In the genomic region with DNA sequence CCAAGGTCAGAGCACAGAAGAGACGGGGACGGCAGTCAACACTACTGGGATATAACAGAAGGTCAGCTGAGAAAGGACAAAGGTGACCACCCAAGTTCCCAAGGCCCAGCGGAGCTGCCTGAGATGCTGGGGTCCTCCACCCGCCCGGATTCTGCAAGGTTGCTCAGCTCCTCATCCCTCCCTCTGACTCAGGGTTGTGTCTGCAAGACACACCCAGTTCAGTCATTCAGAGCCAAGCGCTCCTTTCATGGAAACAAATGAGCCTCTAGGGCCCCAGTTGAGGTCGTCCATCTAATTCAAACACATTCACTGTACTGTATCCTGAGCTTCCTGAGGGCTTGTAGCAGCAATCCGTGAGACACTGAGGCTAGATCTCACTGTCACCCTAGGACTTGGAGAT, we compare ENCODE assay signal across 14 mouse cellular contexts. TPM values are rescaled to one million over a fixed set of nuclear protein-coding genes. Genes with fewer than 3 reads are reported as not detected.
DNase-seq lines count a peak whose midpoint lies in the region; ATAC-seq lines count a peak whose summit lies in the region.
"Had no signal": no experiment of that assay in that cellular context is flagged by ENCODE, and none has a peak within 500 bp of the region (broad histone marks: within the 10 kb centered on the region; RNA-seq: fewer than 3 reads in every experiment).

No protein-coding gene starts in this region.

- DNase-seq in heart, adult 11 months: peak; percentile 91
- no peak for DNase-seq in heart, adult 8-10 months (ENCODE audit: low spot score)
- DNase-seq in midbrain, embryonic 10.5 days (ENCODE audit: low spot score): no peak
- DNase-seq in midbrain, embryonic 11.5 days (ENCODE audit: low spot score, missing footprints): no peak
- DNase-seq in thymus, postnatal 4 days: no peak
- no peak for DNase-seq in spleen, postnatal 36 days (ENCODE audit: low spot score in 2 of 2)
- DNase-seq: cerebellum, postnatal 14 days; right cerebral cortex, adult 18-20 months had no signal

- H3K4me3 ChIP-seq in midbrain, embryonic 10.5 days: no peak overlapping the region
- no peak overlapping the region for H3K4me3 ChIP-seq in midbrain, embryonic 11.5 days (ENCODE audit: low read depth, low read length)
- no peak overlapping the region for H3K4me3 ChIP-seq in limb, embryonic 15.5 days
- H3K4me3 ChIP-seq in midbrain, embryonic 13.5 days (replicated peaks): no peak overlapping the region

- peaks cover 4% of the 10 kb centered on the region; the same call in 1 of the 2 replicates for H3K9me3 ChIP-seq in midbrain, embryonic 10.5 days (replicated peaks)
- no peaks in the 10 kb centered on the region for H3K9me3 ChIP-seq in midbrain, embryonic 11.5 days (ENCODE audit: control insufficient read depth, low read length)
- H3K9me3 ChIP-seq in limb, embryonic 15.5 days: no peaks in the 10 kb centered on the region
- peaks cover 3% of the 10 kb centered on the region; the same call in 1 of the 2 replicates for H3K9me3 ChIP-seq in midbrain, embryonic 13.5 days

- no peak overlapping the region for H3K9ac ChIP-seq in midbrain, embryonic 11.5 days (ENCODE audit: low read length)
- no peak overlapping the region for H3K9ac ChIP-seq in limb, embryonic 15.5 days
- H3K9ac ChIP-seq in midbrain, embryonic 13.5 days (replicated peaks): no peak overlapping the region

- no peak overlapping the region for H3K4me2 ChIP-seq in midbrain, embryonic 11.5 days
- no peak overlapping the region for H3K4me2 ChIP-seq in limb, embryonic 15.5 days
- H3K4me2 ChIP-seq in midbrain, embryonic 13.5 days (replicated peaks): no peak overlapping the region

- WGBS in midbrain, embryonic 10.5 days: 64% methylated on average over 8 of the region's 8 CpGs
- 68% methylated on average over 8 of the region's 8 CpGs for WGBS in midbrain, embryonic 11.5 days
- 58% methylated on average over 8 of the region's 8 CpGs for WGBS in limb, embryonic 15.5 days
- 67% methylated on average over 8 of the region's 8 CpGs for WGBS in midbrain, embryonic 13.5 days

- no peak for ATAC-seq in midbrain, embryonic 11.5 days (ENCODE audit: low FRiP score)
- 0 out of 2 replicates have a peak, but pooled peaks have one; percentile 9 for ATAC-seq in limb, embryonic 15.5 days (ENCODE audit: insufficient number of reproducible peaks, low FRiP score, low TSS enrichment, low read depth)
- ATAC-seq in midbrain, embryonic 13.5 days: no peak
- ATAC-seq: hindbrain, postnatal 0 days had no signal

- peaks cover 52% of the 10 kb centered on the region for H3K4me1 ChIP-seq in midbrain, embryonic 10.5 days
- H3K4me1 ChIP-seq in midbrain, embryonic 11.5 days (ENCODE audit: control insufficient read depth, insufficient read depth, low read length): peaks cover 9% of the 10 kb centered on the region
- peaks cover 26% of the 10 kb centered on the region for H3K4me1 ChIP-seq in limb, embryonic 15.5 days
- peaks cover 12% of the 10 kb centered on the region for H3K4me1 ChIP-seq in midbrain, embryonic 13.5 days (replicated peaks)

- no peaks in the 10 kb centered on the region for H3K27me3 ChIP-seq in midbrain, embryonic 10.5 days (ENCODE audit: low read depth, poor library complexity, severe bottlenecking)
- H3K27me3 ChIP-seq in midbrain, embryonic 11.5 days (ENCODE audit: control insufficient read depth, insufficient read depth, low read length): no peaks in the 10 kb centered on the region
- no peaks in the 10 kb centered on the region for H3K27me3 ChIP-seq in limb, embryonic 15.5 days
- H3K27me3 ChIP-seq in midbrain, embryonic 13.5 days: no peaks in the 10 kb centered on the region
- H3K27me3 ChIP-seq: neural tube, embryonic 15.5 days had no signal

- no peaks in the 10 kb centered on the region for H3K36me3 ChIP-seq in midbrain, embryonic 10.5 days
- no peaks in the 10 kb centered on the region for H3K36me3 ChIP-seq in midbrain, embryonic 11.5 days (ENCODE audit: control insufficient read depth, insufficient read depth, low read length)
- H3K36me3 ChIP-seq in limb, embryonic 15.5 days: no peaks in the 10 kb centered on the region
- no peaks in the 10 kb centered on the region for H3K36me3 ChIP-seq in midbrain, embryonic 13.5 days
- H3K36me3 ChIP-seq: neural tube, embryonic 15.5 days had no signal

- H3K27ac ChIP-seq in midbrain, embryonic 10.5 days (replicated peaks): peak overlapping the region; percentile 86; the same call in 1 of the 2 replicates
- no peak overlapping the region for H3K27ac ChIP-seq in midbrain, embryonic 11.5 days (ENCODE audit: low read depth, low read length)
- H3K27ac ChIP-seq in limb, embryonic 15.5 days: 0 out of 2 replicates have a peak overlapping the region, but pooled peaks have one; percentile 65
- no peak overlapping the region for H3K27ac ChIP-seq in midbrain, embryonic 13.5 days
- H3K27ac ChIP-seq: heart, adult 2 months; hindbrain, postnatal 0 days; macrophage; neural tube, embryonic 15.5 days had no signal

RNA-seq across cellular contexts. Expression of gene Tgm2, which starts 8.4 kb away (rescaled TPM):
- total RNA-seq in heart, adult 8-10 months (2022): 100 to 1,000 TPM; 211 to 296 (median 238) TPM
- polyA plus RNA-seq in midbrain, embryonic 10.5 days (2016; fragmentation: Nextera tagmentation; extraction: Ambion mirVana): 9.0 and 10.0 TPM in 2 replicates
- polyA plus RNA-seq in midbrain, embryonic 11.5 days (2014; fragmentation: Nextera tagmentation; extraction: Ambion mirVana): 5.8 and 6.5 TPM in 2 replicates
- 13.3 and 18.1 TPM in 2 replicates for polyA plus RNA-seq in limb, embryonic 15.5 days (2015; fragmentation: Nextera tagmentation; extraction: Ambion mirVana)
- 9.1 and 12.3 TPM in 2 replicates for polyA plus RNA-seq in midbrain, embryonic 13.5 days (2015; fragmentation: Nextera tagmentation; extraction: Ambion mirVana)

Comparison
In these comparisons a context has a peak if more than half of its experiments do, and no peak if none do; other contexts are left out.
1. H3K27ac ChIP-seq: peak in midbrain, embryonic 10.5 days (single experiment) and limb, embryonic 15.5 days (single experiment); none in midbrain, embryonic 11.5 days (single experiment) and midbrain, embryonic 13.5 days (single experiment).